Mouse (Mus musculus) hindbrain, postnatal 0 days (tissue): Measurements from ENCODE around the gene Cap2. TPM values are rescaled to one million over a fixed set of nuclear protein-coding genes. Genes with fewer than 3 reads are reported as not detected.

Experiments used
- ATAC-seq: fragments of 200-750 bp; cut with Nextera tagmentation; 2 replicates; pipeline ENCODE4 v1.8.0; 2017; ENCODE audit warnings: mild to moderate bottlenecking, moderate TSS enrichment, moderate library complexity
- DNase-seq: peaks from one replicate; pipeline ENCODE4 v3.0.0-alpha.2; 2015; ENCODE audit warnings: low spot score
- H3K27ac ChIP-seq: fragments of 300-500 bp; sonication (generic); 2 replicates; pipeline ENCODE4 v1.5.1; 2014; ENCODE audit warnings: mild to moderate bottlenecking
- H3K27me3 ChIP-seq: fragments of 300-500 bp; sonication (generic); 2 replicates; pipeline ENCODE4 v1.6.1; 2014; ENCODE audit warnings: low read length, mixed read lengths; ENCODE audit not compliant: insufficient read depth
- H3K36me3 ChIP-seq: fragments of 300-500 bp; sonication (generic); 2 replicates; pipeline ENCODE4 v1.6.1; 2014; ENCODE audit warnings: low read length, mixed read lengths; ENCODE audit not compliant: insufficient read depth
- H3K4me1 ChIP-seq: fragments of 300-500 bp; sonication (generic); 2 replicates; pipeline ENCODE4 v1.6.1; 2014; ENCODE audit warnings: antibody characterized with exemption, low read length, mixed read lengths; ENCODE audit not compliant: insufficient read depth
- H3K4me2 ChIP-seq: fragments of 300-500 bp; sonication (generic); 2 replicates; pipeline ENCODE4 v1.6.1; 2014; ENCODE audit warnings: low read depth, mild to moderate bottlenecking, low read length, moderate library complexity, mixed read lengths
- H3K4me3 ChIP-seq: fragments of 300-500 bp; sonication (generic); 2 replicates; pipeline ENCODE4 v1.5.1; 2014; ENCODE audit warnings: low read length
- H3K9ac ChIP-seq: fragments of 300-500 bp; sonication (generic); replicated peaks from 2 replicates; pipeline ENCODE4 v1.6.1; 2014; ENCODE audit warnings: mild to moderate bottlenecking, low read length, moderate library complexity, mixed read lengths
- H3K9me3 ChIP-seq: fragments of 300-500 bp; sonication (generic); 2 replicates; pipeline ENCODE4 v1.6.1; 2016; ENCODE audit warnings: low read length, mixed read lengths
- CTCF ChIP-seq: IDR thresholded peaks from 2 replicates; pipeline ENCODE4 v1.5.1; 2016; ENCODE audit warnings: antibody characterized with exemption, control low read depth, low read depth
- WGBS: fragments of 180-500 bp; shearing (Covaris S2); extraction: QIAGEN DNeasy Blood & Tissue Kit; methylation state at CpG from one replicate; pipeline ENCODE4 v1.1.7; 2014; 5-methylcytosine and 5-hydroxymethylcytosine counted together
- polyA plus RNA-seq: library from polyadenylated mRNA; unstranded; fragments of >200 nt; fragmentation: Nextera tagmentation; extraction: Ambion mirVana; gene quantifications from 2 replicates; pipeline ENCODE4 v1.2.1, GENCODE M21; 2015
- total RNA-seq: library from RNA; depleted of rRNA; stranded (reverse); fragments of >200 nt; gene quantifications from 2 replicates; pipeline ENCODE4 v1.2.3, GENCODE M21; 2014

Cap2 gene
- total and polyA plus RNA-seq, 2 experiments from 2014 or later = 9.3 to 16.6 TPM

GRCm38 (mm10) chr13:46600694-46601093 is 99.0 kb downstream of the Cap2 start:
- Histone ChIP-seq H3K4me1 (no peaks in the 10 kb centered on the region), H3K27ac (no peak overlapping the region), H3K9ac (no peak overlapping the region), H3K27me3 (no peaks in the 10 kb centered on the region), H3K4me3 (no peak overlapping the region), H3K9me3 (no peaks in the 10 kb centered on the region), H3K36me3 (no peaks in the 10 kb centered on the region), H3K4me2 (no peak overlapping the region)
- no peak for DNase-seq
- ATAC-seq = no peak
- TF ChIP-seq CTCF = no peak
- 80% methylated on average over 5 of the region's 5 CpGs for WGBS

GRCm38 (mm10) chr13:46601386-46601785 is 99.7 kb downstream of the Cap2 start:
- no peak for ATAC-seq
- Histone ChIP-seq H3K9ac (no peak overlapping the region), H3K36me3 (no peaks in the 10 kb centered on the region), H3K27ac (no peak overlapping the region), H3K27me3 (no peaks in the 10 kb centered on the region), H3K4me1 (no peaks in the 10 kb centered on the region), H3K4me2 (no peak overlapping the region), H3K9me3 (no peaks in the 10 kb centered on the region), H3K4me3 (no peak overlapping the region)
- 72% methylated on average over 2 of the region's 2 CpGs for WGBS
- DNase-seq = peak; percentile 15
- TF ChIP-seq CTCF = no peak

GRCm38 (mm10) chr13:46602674-46603073 is 101.0 kb downstream of the Cap2 start:
- no peak for TF ChIP-seq CTCF
- H3K9me3 ChIP-seq = no peaks in the 10 kb centered on the region
- DNase-seq = no peak
- no peaks in the 10 kb centered on the region for H3K36me3 ChIP-seq
- ATAC-seq = no peak
- no peak overlapping the region for H3K4me3 ChIP-seq
- WGBS = 90% methylated on average over 11 of the region's 11 CpGs
- H3K4me1 ChIP-seq = no peaks in the 10 kb centered on the region
- H3K4me2 ChIP-seq = no peak overlapping the region
- no peak overlapping the region for H3K9ac ChIP-seq
- H3K27me3 ChIP-seq = no peaks in the 10 kb centered on the region
- H3K27ac ChIP-seq = no peak overlapping the region

- 0 out of 2 replicates have a peak, but pooled peaks cover 4% of the 10 kb centered on the region for H3K9me3 ChIP-seq
- ATAC-seq (no peak), DNase-seq (no peak)
- no peak overlapping the region for H3K9ac ChIP-seq
- H3K27me3 ChIP-seq = no peaks in the 10 kb centered on the region
- H3K4me2 ChIP-seq = no peak overlapping the region
- 89% methylated on average over 3 of the region's 3 CpGs for WGBS
- H3K27ac ChIP-seq = no peak overlapping the region
- H3K36me3 ChIP-seq = no peaks in the 10 kb centered on the region
- H3K4me1 ChIP-seq = no peaks in the 10 kb centered on the region
- no peak overlapping the region for H3K4me3 ChIP-seq
- no peak for TF ChIP-seq CTCF
Measured at GRCm38 (mm10) chr13:46611033-46611432, 109.4 kb downstream of the Cap2 start.

GRCm38 (mm10) chr13:46613694-46614272 is 112.1 kb downstream of the Cap2 start:
- Histone ChIP-seq H3K27me3 (no peaks in the 10 kb centered on the region), H3K36me3 (no peaks in the 10 kb centered on the region), H3K4me3 (no peak overlapping the region), H3K9ac (no peak overlapping the region), H3K4me2 (no peak overlapping the region), H3K9me3 (0 out of 2 replicates have a peak, but pooled peaks cover under 1% of the 10 kb centered on the region), H3K27ac (no peak overlapping the region), H3K4me1 (no peaks in the 10 kb centered on the region)
- DNase-seq (no peak), ATAC-seq (no peak)
- TF ChIP-seq CTCF = no peak
- 76% methylated on average over 6 of the region's 6 CpGs for WGBS

GRCm38 (mm10) chr13:46616673-46617362 is 115.2 kb downstream of the Cap2 start:
- no peak overlapping the region for H3K27ac ChIP-seq
- DNase-seq = no peak
- H3K36me3 ChIP-seq = no peaks in the 10 kb centered on the region
- H3K4me3 ChIP-seq = no peak overlapping the region
- no peak for ATAC-seq
- H3K9ac ChIP-seq = no peak overlapping the region
- H3K9me3 ChIP-seq = no peaks in the 10 kb centered on the region
- no peak for TF ChIP-seq CTCF
- no peak overlapping the region for H3K4me2 ChIP-seq
- WGBS = 89% methylated on average over 19 of the region's 19 CpGs
- no peaks in the 10 kb centered on the region for H3K4me1 ChIP-seq
- H3K27me3 ChIP-seq = no peaks in the 10 kb centered on the region

GRCm38 (mm10) chr13:46619633-46620032 is 118.0 kb downstream of the Cap2 start:
- 29% methylated on average over 11 of the region's 11 CpGs for WGBS
- Histone ChIP-seq H3K4me3 (no peak overlapping the region), H3K9me3 (no peaks in the 10 kb centered on the region), H3K9ac (no peak overlapping the region), H3K27me3 (no peaks in the 10 kb centered on the region), H3K27ac (no peak overlapping the region), H3K4me1 (no peaks in the 10 kb centered on the region), H3K4me2 (peak overlapping the region; percentile 10; the same call in 1 of the 2 replicates), H3K36me3 (no peaks in the 10 kb centered on the region)
- no peak for TF ChIP-seq CTCF
- ATAC-seq (peak; percentile 68), DNase-seq (peak; percentile 54)
